Mouse (Mus musculus) heart, postnatal 0 days (tissue): ENCODE measurements around the gene Rassf8.

Experiments used
- CTCF ChIP-seq: IDR thresholded peaks from 2 replicates; pipeline ENCODE4 v1.5.1; 2016; ENCODE audit warnings: antibody characterized with exemption, control low read depth, low read depth
- EP300 ChIP-seq: IDR thresholded peaks from 2 replicates; pipeline ENCODE4 v1.6.1; 2016; ENCODE audit warnings: antibody characterized with exemption, low read depth

GRCm38 (mm10) chr6:145865886-145866851 is 119.6 kb downstream of the Rassf8 start:
- TF ChIP-seq CTCF (no peak), EP300 (0 out of 2 replicates have a peak, but pooled peaks have one; percentile 71)
